Mouse (Mus musculus) CD4-positive helper T cell, adult 2 months (primary cell): ENCODE measurements around the gene Stmn3.

Experiments used
- DNase-seq: peaks from one replicate; pipeline ENCODE4 v3.0.0-alpha.2; 2012; ENCODE audit warnings: low read depth, missing footprints, low spot score

Stmn3 gene

GRCm38 (mm10) chr2:181314080-181314810, at the start of gene Stmn3:
Gene Stmn3, minus strand, starts transcription at chr2:181314500.
- no peak for DNase-seq

- DNase-seq = no peak
These were observed 49.6 kb upstream of the Stmn3 start for GRCm38 (mm10) chr2:181363946-181364345.

GRCm38 (mm10) chr2:181356780-181357179, 42.5 kb upstream of the Stmn3 start:
- no peak for DNase-seq

GRCm38 (mm10) chr2:181342766-181343165, 28.5 kb upstream of the Stmn3 start:
- DNase-seq = no peak

- DNase-seq = no peak
These were observed 26.1 kb upstream of the Stmn3 start for GRCm38 (mm10) chr2:181340426-181340825.

GRCm38 (mm10) chr2:181334023-181334422, 19.7 kb upstream of the Stmn3 start:
- DNase-seq = peak; percentile 74

- no peak for DNase-seq
These were observed 18.2 kb upstream of the Stmn3 start for GRCm38 (mm10) chr2:181332542-181332941.

- no peak for DNase-seq
These were observed 11.8 kb upstream of the Stmn3 start for GRCm38 (mm10) chr2:181326098-181326497.

- no peak for DNase-seq
These were observed 7.8 kb upstream of the Stmn3 start for GRCm38 (mm10) chr2:181322136-181322535.

GRCm38 (mm10) chr2:181320103-181320499, 5.8 kb upstream of the Stmn3 start:
- no peak for DNase-seq

GRCm38 (mm10) chr2:181319248-181320102, 5.2 kb upstream of the Stmn3 start, which contains the start of gene Rtel1:
Gene Rtel1, plus strand, starts transcription at chr2:181319739.
- DNase-seq = peak; percentile 88

GRCm38 (mm10) chr2:181313344-181314079, 788 bp downstream of the Stmn3 start:
- DNase-seq = no peak

GRCm38 (mm10) chr2:181313006-181313343, 1.3 kb downstream of the Stmn3 start:
- DNase-seq = no peak

GRCm38 (mm10) chr2:181312435-181312834, 1.9 kb downstream of the Stmn3 start:
- DNase-seq = no peak

- DNase-seq = peak; percentile 61
These were observed 7.0 kb downstream of the Stmn3 start for GRCm38 (mm10) chr2:181307144-181307804.

GRCm38 (mm10) chr2:181304944-181305343, 9.4 kb downstream of the Stmn3 start:
- no peak for DNase-seq

GRCm38 (mm10) chr2:181302041-181302440, 12.3 kb downstream of the Stmn3 start:
- no peak for DNase-seq

- DNase-seq = no peak
These were observed 23.4 kb downstream of the Stmn3 start for GRCm38 (mm10) chr2:181290937-181291336.

GRCm38 (mm10) chr2:181288691-181289090, 25.6 kb downstream of the Stmn3 start:
- no peak for DNase-seq

GRCm38 (mm10) chr2:181287958-181288350, 26.3 kb downstream of the Stmn3 start, which contains the start of gene Gmeb2:
Gene Gmeb2, minus strand, starts transcription at chr2:181288035.
- peak; percentile 97 for DNase-seq

- DNase-seq = peak; percentile 88
These were observed 26.9 kb downstream of the Stmn3 start for GRCm38 (mm10) chr2:181287338-181287957.
